Mouse (Mus musculus): ENCODE data around the gene Slc35e4. TPM values are rescaled to one million over a fixed set of nuclear protein-coding genes. Genes with fewer than 3 reads are reported as not detected.

Slc35e4 gene
- polyA plus RNA-seq, 1 experiment from 2014 or later, result 7.5 TPM

GRCm38 (mm10) chr11:3946386-3946785 is 31.9 kb upstream of the Slc35e4 start:
- no peak for TF ChIP-seq EP300 (optimal IDR thresholded peaks at IDR 0.05)
- TF ChIP-seq CTCF (IDR thresholded peaks at IDR 0.05; ENCODE audit: low read depth), result no peak
- Histone ChIP-seq H3K36me3 (ENCODE audit: control insufficient read depth, insufficient read depth, low read length) (no peaks in the 10 kb centered on the region), H3K4me3 (ENCODE audit: low read depth, low read length) (no peak overlapping the region), H3K9ac (ENCODE audit: low read length) (no peak overlapping the region), H3K4me1 (replicated peaks; ENCODE audit: control insufficient read depth, insufficient read depth) (no peaks in the 10 kb centered on the region), H3K27me3 (ENCODE audit: control insufficient read depth, insufficient read depth, low read length) (no peaks in the 10 kb centered on the region), H3K4me2 (replicated peaks; ENCODE audit: low read depth) (no peak overlapping the region), H3K27ac (replicated peaks) (no peak overlapping the region), H3K9me3 (ENCODE audit: control insufficient read depth, low read length) (no peaks in the 10 kb centered on the region)
- DNase-seq (ENCODE audit: low spot score), result no peak
- ATAC-seq (ENCODE audit: low FRiP score, low TSS enrichment), result no peak
- WGBS, result 30% methylated on average over 1 of the region's 1 CpGs

- H3K9ac ChIP-seq (ENCODE audit: low read length), result no peak overlapping the region
- H3K27me3 ChIP-seq (ENCODE audit: control insufficient read depth, insufficient read depth, low read length), result no peaks in the 10 kb centered on the region
- WGBS, result 85% methylated on average over 7 of the region's 7 CpGs
- no peak for DNase-seq (ENCODE audit: low spot score)
- H3K4me1 ChIP-seq (replicated peaks; ENCODE audit: control insufficient read depth, insufficient read depth), result no peaks in the 10 kb centered on the region
- TF ChIP-seq EP300 (optimal IDR thresholded peaks at IDR 0.05) (no peak), CTCF (IDR thresholded peaks at IDR 0.05; ENCODE audit: low read depth) (no peak)
- H3K9me3 ChIP-seq (ENCODE audit: control insufficient read depth, low read length), result no peaks in the 10 kb centered on the region
- H3K4me2 ChIP-seq (replicated peaks; ENCODE audit: low read depth), result no peak overlapping the region
- no peak for ATAC-seq (ENCODE audit: low FRiP score, low TSS enrichment)
- H3K36me3 ChIP-seq (ENCODE audit: control insufficient read depth, insufficient read depth, low read length), result no peaks in the 10 kb centered on the region
- H3K27ac ChIP-seq (replicated peaks), result no peak overlapping the region
- no peak overlapping the region for H3K4me3 ChIP-seq (ENCODE audit: low read depth, low read length)
Measured at GRCm38 (mm10) chr11:3941371-3941770, 26.9 kb upstream of the Slc35e4 start.

DNA sequence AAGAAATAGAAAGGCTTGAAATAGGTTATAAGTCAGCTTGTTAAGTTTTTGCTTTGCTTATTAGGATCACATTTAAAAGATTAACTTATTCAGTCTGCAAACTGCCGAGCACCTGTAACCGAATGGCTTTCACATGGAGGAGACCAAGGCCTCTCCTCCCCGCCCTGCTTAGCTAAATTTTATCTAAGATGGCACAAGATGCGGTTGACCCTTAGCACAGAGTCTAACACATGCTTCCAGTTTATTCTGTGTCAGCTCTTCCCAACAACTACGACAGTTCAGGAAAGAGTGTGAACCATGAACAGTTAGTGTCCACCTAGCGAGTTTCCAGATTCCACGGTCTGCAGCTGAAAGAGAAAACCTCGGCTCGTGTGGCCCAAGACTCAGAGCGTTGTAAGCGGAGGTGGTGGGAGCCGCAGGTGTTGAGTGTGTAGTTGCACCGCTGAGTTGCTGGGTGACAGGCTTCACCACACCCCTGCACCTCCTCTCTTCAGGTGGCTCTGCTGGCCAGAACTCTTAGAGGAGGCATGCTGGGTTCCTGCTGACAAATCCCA is 22.9 kb upstream of the Slc35e4 start:
- DNase-seq (ENCODE audit: low spot score) (no peak), ATAC-seq (ENCODE audit: low FRiP score, low TSS enrichment) (no peak)
- Histone ChIP-seq H3K4me1 (replicated peaks; ENCODE audit: control insufficient read depth, insufficient read depth) (no peaks in the 10 kb centered on the region), H3K4me2 (replicated peaks; ENCODE audit: low read depth) (no peak overlapping the region), H3K4me3 (ENCODE audit: low read depth, low read length) (no peak overlapping the region), H3K27ac (replicated peaks) (no peak overlapping the region), H3K36me3 (ENCODE audit: control insufficient read depth, insufficient read depth, low read length) (no peaks in the 10 kb centered on the region), H3K27me3 (ENCODE audit: control insufficient read depth, insufficient read depth, low read length) (no peaks in the 10 kb centered on the region), H3K9ac (ENCODE audit: low read length) (no peak overlapping the region), H3K9me3 (ENCODE audit: control insufficient read depth, low read length) (no peaks in the 10 kb centered on the region)
- TF ChIP-seq EP300 (optimal IDR thresholded peaks at IDR 0.05) (no peak), CTCF (IDR thresholded peaks at IDR 0.05; ENCODE audit: low read depth) (no peak)
- WGBS, result 71% methylated on average over 13 of the region's 13 CpGs

GRCm38 (mm10) chr11:3936318-3936717 is 21.9 kb upstream of the Slc35e4 start:
- H3K9me3 ChIP-seq (ENCODE audit: control insufficient read depth, low read length), result no peaks in the 10 kb centered on the region
- no peaks in the 10 kb centered on the region for H3K27me3 ChIP-seq (ENCODE audit: control insufficient read depth, insufficient read depth, low read length)
- H3K4me3 ChIP-seq (ENCODE audit: low read depth, low read length), result no peak overlapping the region
- TF ChIP-seq CTCF (IDR thresholded peaks at IDR 0.05; ENCODE audit: low read depth), result no peak
- no peak for TF ChIP-seq EP300 (optimal IDR thresholded peaks at IDR 0.05)
- H3K4me2 ChIP-seq (replicated peaks; ENCODE audit: low read depth), result no peak overlapping the region
- H3K4me1 ChIP-seq (replicated peaks; ENCODE audit: control insufficient read depth, insufficient read depth), result no peaks in the 10 kb centered on the region
- H3K27ac ChIP-seq (replicated peaks), result no peak overlapping the region
- ATAC-seq (ENCODE audit: low FRiP score, low TSS enrichment) (no peak), DNase-seq (ENCODE audit: low spot score) (no peak)
- H3K36me3 ChIP-seq (ENCODE audit: control insufficient read depth, insufficient read depth, low read length), result no peaks in the 10 kb centered on the region
- no peak overlapping the region for H3K9ac ChIP-seq (ENCODE audit: low read length)
- 91% methylated on average over 3 of the region's 3 CpGs for WGBS

DNA sequence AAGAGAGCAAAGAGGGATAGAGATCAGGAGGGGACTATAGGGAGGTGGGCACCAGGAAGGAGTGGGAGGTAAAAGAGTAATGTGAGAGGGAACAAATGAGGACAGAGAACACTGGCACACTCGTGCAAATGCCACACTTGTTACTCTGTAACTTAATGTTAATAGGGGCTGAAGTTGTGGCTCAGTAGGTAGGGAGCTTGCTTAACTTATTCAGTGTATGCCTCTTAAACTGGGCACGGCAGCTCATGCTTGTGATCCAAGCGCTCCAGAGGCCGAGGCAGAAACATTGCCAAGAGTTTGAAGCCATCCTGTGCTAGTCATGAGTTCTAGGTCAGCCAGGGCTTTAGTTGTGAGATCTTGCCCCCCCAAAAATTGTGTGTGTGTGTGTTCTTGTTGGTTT is 20.7 kb upstream of the Slc35e4 start:
- WGBS, result 72% methylated on average over 4 of the region's 4 CpGs
- Histone ChIP-seq H3K36me3 (ENCODE audit: control insufficient read depth, insufficient read depth, low read length) (no peaks in the 10 kb centered on the region), H3K9ac (ENCODE audit: low read length) (no peak overlapping the region), H3K9me3 (ENCODE audit: control insufficient read depth, low read length) (no peaks in the 10 kb centered on the region), H3K4me3 (ENCODE audit: low read depth, low read length) (no peak overlapping the region), H3K27me3 (ENCODE audit: control insufficient read depth, insufficient read depth, low read length) (no peaks in the 10 kb centered on the region), H3K27ac (replicated peaks) (no peak overlapping the region), H3K4me1 (replicated peaks; ENCODE audit: control insufficient read depth, insufficient read depth) (no peaks in the 10 kb centered on the region), H3K4me2 (replicated peaks; ENCODE audit: low read depth) (no peak overlapping the region)
- no peak for DNase-seq (ENCODE audit: low spot score)
- no peak for TF ChIP-seq CTCF (IDR thresholded peaks at IDR 0.05; ENCODE audit: low read depth)
- no peak for TF ChIP-seq EP300 (optimal IDR thresholded peaks at IDR 0.05)
- no peak for ATAC-seq (ENCODE audit: low FRiP score, low TSS enrichment)

DNA sequence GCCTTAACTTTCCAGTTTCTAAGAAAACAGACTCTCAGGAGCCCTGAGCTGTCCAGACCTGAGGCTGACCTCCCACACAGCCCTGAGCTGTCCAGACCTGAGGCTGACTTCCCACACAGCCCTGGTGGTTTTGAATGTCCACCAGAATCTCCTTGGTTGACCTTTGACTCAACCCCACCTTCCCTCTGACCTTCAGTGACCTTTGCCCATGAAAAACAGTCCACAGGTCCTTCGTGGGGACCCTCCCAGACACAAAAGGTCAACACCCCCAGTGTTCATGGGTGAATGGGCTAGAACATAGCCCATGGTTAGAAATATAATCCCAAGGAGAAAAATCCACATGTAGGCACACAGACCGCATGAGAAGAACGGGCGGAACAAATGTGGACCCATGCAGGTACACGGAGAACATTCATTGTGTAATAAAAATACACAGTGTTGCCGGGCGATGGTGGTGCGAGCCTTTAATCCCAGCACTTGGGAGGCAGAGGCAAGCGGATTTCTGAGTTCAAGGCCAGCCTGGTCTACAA is 19.4 kb upstream of the Slc35e4 start:
- WGBS, result 84% methylated on average over 9 of the region's 9 CpGs
- H3K27ac ChIP-seq (replicated peaks), result no peak overlapping the region
- H3K9me3 ChIP-seq (ENCODE audit: control insufficient read depth, low read length), result no peaks in the 10 kb centered on the region
- no peak overlapping the region for H3K4me3 ChIP-seq (ENCODE audit: low read depth, low read length)
- TF ChIP-seq CTCF (IDR thresholded peaks at IDR 0.05; ENCODE audit: low read depth) (no peak), EP300 (optimal IDR thresholded peaks at IDR 0.05) (no peak)
- no peaks in the 10 kb centered on the region for H3K4me1 ChIP-seq (replicated peaks; ENCODE audit: control insufficient read depth, insufficient read depth)
- no peak for DNase-seq (ENCODE audit: low spot score)
- H3K9ac ChIP-seq (ENCODE audit: low read length), result no peak overlapping the region
- no peaks in the 10 kb centered on the region for H3K36me3 ChIP-seq (ENCODE audit: control insufficient read depth, insufficient read depth, low read length)
- ATAC-seq (ENCODE audit: low FRiP score, low TSS enrichment), result no peak
- no peak overlapping the region for H3K4me2 ChIP-seq (replicated peaks; ENCODE audit: low read depth)
- no peaks in the 10 kb centered on the region for H3K27me3 ChIP-seq (ENCODE audit: control insufficient read depth, insufficient read depth, low read length)
